ENCODE assay signal across 22 mouse cellular contexts in the genomic region with DNA sequence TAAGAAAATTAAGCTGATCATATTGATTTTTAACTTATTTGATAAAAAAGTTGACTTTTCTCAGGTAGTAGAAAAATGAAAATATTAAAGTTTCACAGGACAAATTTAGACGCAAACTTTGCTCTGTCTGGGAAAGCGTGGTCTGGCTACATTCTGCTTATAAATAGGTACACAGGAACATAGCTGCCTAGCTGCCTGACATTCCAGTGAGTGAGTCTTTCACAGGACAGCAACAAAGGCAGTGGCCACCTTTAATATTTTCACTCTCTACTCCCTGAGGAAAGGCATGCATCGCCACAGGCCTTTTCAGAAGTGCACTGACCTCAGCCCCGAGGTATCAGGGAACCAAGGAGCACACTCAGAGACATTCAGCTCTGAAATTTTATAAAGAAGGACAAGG.
"Had no signal": no experiment of that assay in that cellular context is flagged by ENCODE, and none has a peak within 500 bp of the region (broad histone marks: within the 10 kb centered on the region; RNA-seq: fewer than 3 reads in every experiment).

No protein-coding gene starts in this region.

- H3K4me1 ChIP-seq: limb, embryonic 12.5 days; limb, embryonic 15.5 days; liver, embryonic 12.5 days; liver, embryonic 15.5 days; lung, embryonic 15.5 days; megakaryocyte, embryonic 14.5 days; midbrain, embryonic 10.5 days; midbrain, embryonic 13.5 days; neural tube, embryonic 13.5 days; stomach, embryonic 15.5 days had no signal

- H3K9ac ChIP-seq: limb, embryonic 12.5 days; limb, embryonic 15.5 days; liver, embryonic 12.5 days; liver, embryonic 15.5 days; lung, embryonic 15.5 days; midbrain, embryonic 13.5 days; neural tube, embryonic 13.5 days; stomach, embryonic 15.5 days had no signal

- DNase-seq: kidney, postnatal 14 days; kidney, postnatal 4 days; left cerebral cortex, postnatal 4 days; lung, adult 18-20 months; lung, postnatal 10 days; lung, postnatal 36 days; retina, postnatal 1 day; right cerebral cortex, postnatal 25 days; spleen, adult 18-20 months; thymus, postnatal 25 days had no signal

- H3K27me3 ChIP-seq: limb, embryonic 12.5 days; limb, embryonic 15.5 days; liver, embryonic 12.5 days; liver, embryonic 15.5 days; lung, embryonic 15.5 days; megakaryocyte, embryonic 14.5 days; midbrain, embryonic 13.5 days; neural tube, embryonic 13.5 days; stomach, embryonic 15.5 days had no signal

- ATAC-seq: liver, embryonic 12.5 days; midbrain, embryonic 13.5 days; midbrain, embryonic 16.5 days had no signal

- H3K9me3 ChIP-seq: limb, embryonic 12.5 days; limb, embryonic 15.5 days; liver, embryonic 12.5 days; liver, embryonic 15.5 days; lung, embryonic 15.5 days; megakaryocyte, embryonic 14.5 days; midbrain, embryonic 10.5 days; midbrain, embryonic 13.5 days; neural tube, embryonic 13.5 days; stomach, embryonic 15.5 days had no signal

- H3K36me3 ChIP-seq: limb, embryonic 12.5 days; limb, embryonic 15.5 days; liver, embryonic 12.5 days; liver, embryonic 15.5 days; lung, embryonic 15.5 days; midbrain, embryonic 10.5 days; stomach, embryonic 15.5 days had no signal

- H3K4me2 ChIP-seq: limb, embryonic 12.5 days; limb, embryonic 15.5 days; liver, embryonic 12.5 days; liver, embryonic 15.5 days; lung, embryonic 15.5 days; midbrain, embryonic 13.5 days; neural tube, embryonic 13.5 days; stomach, embryonic 15.5 days had no signal

- H3K27ac ChIP-seq: limb, embryonic 12.5 days; limb, embryonic 15.5 days; liver, embryonic 12.5 days; liver, embryonic 15.5 days; lung, embryonic 15.5 days; midbrain, embryonic 10.5 days; midbrain, embryonic 13.5 days; neural tube, embryonic 13.5 days; stomach, embryonic 15.5 days had no signal

- H3K4me3 ChIP-seq: limb, embryonic 12.5 days; limb, embryonic 15.5 days; liver, embryonic 12.5 days; liver, embryonic 15.5 days; lung, embryonic 15.5 days; megakaryocyte, embryonic 14.5 days; midbrain, embryonic 10.5 days; midbrain, embryonic 13.5 days; myocyte; neural tube, embryonic 13.5 days; stomach, embryonic 15.5 days had no signal
